Mouse (Mus musculus): ENCODE results near the gene 1810046K07Rik.

The 1810046K07Rik gene

DNA sequence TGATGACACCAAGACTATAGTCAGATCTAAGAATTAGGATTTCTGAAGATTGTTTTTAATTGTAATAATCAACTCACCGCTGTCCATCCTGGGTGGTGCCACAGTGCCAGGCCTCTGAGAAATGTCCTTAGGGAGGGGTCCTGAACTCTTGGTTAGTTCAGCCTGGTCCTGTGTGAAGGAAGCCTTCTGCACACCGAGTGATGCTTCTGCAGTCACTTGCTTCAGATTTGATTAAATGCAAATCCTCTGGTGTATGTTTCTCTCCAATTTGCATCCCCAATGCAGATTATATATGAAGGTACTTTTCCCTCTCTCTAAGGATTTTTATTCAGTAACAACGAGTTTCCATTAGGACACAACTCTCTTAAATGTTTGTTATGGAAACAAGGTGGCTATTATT, at the start of gene 1810046K07Rik:
Gene 1810046K07Rik, minus strand, starts transcription at position 187 of the 400 bp plus-strand sequence.
- no peak for DNase-seq

DNA sequence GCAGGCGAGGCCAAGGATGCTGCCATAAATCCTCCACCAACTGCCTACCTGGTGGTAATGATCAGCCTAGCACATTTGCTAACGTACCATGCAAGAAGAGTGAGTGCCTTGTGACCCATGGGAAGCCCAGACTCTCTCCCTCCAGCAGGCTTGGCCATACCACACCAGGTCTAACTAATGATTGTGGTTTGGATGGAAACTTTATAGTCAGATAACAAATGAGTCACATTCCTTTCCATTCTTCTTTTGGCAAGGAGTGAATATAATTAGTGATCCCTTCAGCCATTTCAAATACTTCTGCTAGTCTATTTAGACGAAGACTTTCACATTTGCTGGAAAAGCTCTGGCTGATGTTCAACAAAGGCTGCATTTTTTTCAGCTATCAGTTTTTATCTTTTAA, 40.8 kb upstream of the 1810046K07Rik start:
- DNase-seq = no peak

DNA sequence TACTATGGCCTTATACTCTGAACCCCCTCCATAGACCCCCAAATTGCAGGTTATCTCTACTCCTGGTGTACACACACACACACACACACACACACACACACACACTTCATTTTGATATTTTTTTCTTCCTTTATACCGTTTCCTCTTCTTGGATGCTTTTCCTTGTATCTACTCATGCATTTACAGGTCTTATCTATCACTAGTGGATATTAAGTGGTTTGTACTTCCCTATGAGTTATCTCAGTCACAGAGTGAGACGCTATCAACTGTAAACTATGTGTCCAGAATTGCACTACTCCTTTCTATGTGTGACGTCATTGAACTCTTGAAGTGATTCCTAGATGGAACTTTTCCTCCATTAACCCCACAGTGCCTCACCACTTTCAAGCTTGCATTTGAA, 38.4 kb upstream of the 1810046K07Rik start:
- no peak for DNase-seq

DNA sequence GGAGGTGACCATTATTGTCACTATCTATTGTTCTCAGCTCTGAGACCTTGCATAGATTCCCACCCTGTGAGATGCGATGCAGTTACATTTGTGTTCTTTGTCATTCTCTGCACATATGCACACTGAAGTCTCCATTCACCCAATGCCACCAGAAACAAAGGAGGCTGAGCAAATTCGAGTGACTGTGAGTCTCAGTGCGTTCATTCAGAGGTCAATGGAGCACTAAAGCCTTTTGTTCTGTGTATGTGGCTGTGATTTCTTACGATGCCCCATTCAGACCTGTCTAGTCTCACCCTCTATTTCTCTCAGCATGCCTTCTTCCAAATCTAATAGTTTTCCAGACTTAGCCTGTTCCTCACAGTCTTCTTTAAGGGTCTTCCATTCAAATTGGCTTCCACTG, 35.3 kb upstream of the 1810046K07Rik start:
- DNase-seq = no peak

DNA sequence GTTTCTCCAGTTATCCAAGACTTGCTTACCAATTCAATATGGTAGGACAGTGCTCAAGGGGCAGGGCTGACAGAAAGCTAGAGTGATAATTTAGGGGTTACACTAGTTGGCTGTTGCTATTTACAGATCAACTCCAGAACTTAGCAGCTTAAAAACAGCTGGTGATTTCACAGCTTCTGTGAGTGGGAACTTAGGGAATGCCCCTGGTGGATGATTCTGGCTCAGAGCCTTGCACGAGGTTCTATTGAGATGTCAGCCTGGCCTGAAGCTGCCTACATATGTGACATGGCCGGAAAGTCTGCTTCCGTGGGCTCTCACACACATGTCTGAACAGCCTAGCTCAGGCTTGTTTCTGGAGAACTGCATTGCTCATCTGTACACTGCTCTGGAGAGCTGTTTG, 24.8 kb upstream of the 1810046K07Rik start:
- DNase-seq = no peak

DNA sequence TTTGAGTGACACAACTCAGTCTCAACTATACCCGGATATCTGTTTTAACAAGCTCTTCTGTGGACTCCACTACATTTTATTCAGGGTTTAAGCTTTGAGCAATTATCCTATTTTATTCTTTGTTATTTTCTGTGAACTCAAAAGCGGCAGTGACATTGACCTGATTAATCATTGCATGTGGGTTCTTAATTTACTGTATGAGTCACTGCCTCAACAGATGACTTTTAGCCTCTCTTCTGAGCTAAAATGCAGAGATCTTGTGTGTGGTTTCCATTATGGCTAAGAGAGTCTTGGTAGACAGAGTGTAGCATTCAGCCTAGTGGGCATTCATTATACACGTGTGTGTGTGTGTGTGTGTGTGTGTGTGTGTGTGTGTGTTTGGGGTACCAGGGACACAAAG, 24.2 kb upstream of the 1810046K07Rik start:
- DNase-seq = no peak

DNA sequence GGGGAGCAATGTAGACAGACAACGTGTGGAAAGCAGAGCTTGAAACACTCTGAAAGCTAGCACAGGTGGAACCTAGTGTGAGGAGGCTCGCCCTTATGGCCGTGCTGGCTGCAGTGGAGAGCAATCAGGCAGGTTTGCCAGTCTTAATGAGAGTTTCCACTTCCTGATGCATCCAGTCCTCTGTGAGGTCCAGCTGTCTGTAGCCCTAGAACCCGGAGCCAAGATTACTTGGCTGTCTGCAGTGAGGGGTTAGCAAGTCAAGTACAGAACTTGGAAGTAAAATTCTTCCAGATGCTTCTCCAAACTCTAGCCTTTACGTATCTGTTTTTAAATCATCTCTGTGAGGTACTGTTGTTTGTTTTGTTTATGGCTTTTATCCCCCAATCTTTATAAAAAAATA, 20.7 kb upstream of the 1810046K07Rik start:
- no peak for DNase-seq

DNA sequence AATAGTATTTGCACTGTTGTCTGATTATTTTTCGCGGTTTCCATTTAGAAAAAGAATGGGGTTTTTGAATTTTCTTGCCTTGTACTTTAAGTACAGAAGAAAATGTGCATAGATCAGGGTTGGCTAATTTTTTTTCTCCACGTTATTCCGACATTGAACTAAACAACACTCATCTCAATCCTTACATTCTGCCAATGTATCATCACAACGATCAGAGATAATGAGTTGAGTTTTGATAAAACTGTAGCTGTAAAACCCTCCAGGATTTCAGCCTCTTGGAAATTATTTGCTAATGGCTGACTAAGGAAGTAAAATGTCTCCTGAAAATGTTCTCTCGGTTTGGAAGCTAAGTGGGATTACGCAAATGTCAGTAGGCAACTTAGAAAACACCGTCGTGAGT, 17.1 kb upstream of the 1810046K07Rik start:
- DNase-seq = no peak

DNA sequence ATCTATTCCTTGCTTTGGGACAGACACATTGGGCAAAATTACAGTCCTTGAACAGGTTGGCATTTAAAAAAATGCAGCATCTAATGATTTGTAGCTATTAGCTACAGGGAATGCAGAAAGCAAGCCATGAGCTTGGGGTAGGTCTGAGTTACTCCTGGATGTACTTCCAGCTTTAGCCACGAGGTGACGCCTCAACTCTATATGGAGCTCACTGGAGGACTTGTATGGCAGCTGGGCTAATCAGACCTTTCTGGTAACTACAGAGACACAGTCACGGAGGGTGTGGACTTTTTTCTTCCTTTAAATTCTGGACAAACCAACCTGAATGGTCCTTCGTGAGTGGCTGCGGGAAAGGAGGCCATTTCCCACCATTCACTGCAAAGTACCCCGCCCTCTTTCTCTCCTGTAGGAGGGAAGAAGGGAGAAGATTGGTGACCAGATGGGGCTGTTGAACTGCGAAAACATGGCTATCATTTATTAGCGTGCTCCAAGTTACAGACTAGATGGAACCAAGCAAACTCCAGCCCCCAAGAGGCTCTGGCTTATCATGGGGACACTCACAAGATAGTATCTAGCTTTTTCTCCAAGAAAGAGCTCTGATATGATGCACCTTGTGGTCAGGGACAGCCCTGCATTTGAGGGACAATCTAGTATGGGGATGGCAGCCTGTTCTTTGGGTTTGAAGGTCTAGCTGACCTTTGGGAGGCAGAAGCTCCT, 6.7 kb upstream of the 1810046K07Rik start:
- peak; percentile 71 to 78 for DNase-seq

DNA sequence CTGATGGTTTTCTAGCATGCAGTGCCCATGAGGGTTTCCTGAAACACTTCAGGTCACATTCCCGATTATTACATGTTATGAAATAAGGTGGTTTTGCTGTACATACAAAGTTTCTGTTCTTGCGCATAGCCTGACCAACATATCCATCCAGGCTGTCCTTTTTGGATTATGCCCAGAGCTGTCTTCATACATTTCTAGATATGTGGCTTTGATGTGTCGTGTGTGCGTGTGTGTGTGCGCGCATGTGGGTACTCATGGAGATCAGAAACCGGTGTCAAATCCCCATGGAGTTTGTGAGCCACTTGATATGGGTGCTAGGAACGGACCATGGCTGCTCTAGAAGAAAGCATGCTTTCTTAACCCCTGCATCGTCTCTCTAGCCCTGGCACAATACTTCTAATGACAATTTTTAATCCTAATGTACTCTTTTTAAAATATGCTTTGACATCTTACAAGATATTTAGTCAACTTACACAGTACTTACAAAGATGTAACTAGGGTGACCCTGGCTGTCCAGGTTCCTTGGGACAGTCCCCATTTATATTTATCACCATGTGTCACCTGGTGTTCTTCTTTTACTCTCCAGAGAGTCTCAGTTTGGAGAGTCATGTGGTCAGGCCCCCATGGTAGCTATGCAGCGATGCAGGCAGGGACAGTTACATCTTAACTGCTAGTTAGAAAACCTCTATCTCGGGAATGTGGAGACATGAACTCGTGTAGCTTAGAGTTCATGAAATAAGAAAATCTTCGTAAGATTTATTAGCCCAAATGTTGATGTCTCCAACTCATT, 2.9 kb upstream of the 1810046K07Rik start:
- DNase-seq = no peak

DNA sequence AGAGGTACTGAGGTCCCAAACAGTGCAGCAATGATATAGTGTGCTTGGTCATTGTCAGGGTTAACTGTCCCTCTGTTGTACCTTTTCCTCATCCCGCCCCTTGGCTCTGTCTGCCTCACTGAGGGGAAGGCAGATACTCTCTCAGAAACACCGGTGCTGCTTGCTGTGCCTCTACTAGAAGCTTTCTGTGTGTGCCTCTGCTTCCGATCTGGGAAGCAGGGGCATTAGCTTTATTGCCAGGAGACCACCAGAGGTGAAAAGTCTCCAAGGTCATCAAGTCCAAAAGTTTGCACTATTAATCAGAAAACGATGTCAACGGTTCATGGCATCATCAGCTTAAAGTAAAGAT, 1.2 kb downstream of the 1810046K07Rik start:
- DNase-seq = no peak

DNA sequence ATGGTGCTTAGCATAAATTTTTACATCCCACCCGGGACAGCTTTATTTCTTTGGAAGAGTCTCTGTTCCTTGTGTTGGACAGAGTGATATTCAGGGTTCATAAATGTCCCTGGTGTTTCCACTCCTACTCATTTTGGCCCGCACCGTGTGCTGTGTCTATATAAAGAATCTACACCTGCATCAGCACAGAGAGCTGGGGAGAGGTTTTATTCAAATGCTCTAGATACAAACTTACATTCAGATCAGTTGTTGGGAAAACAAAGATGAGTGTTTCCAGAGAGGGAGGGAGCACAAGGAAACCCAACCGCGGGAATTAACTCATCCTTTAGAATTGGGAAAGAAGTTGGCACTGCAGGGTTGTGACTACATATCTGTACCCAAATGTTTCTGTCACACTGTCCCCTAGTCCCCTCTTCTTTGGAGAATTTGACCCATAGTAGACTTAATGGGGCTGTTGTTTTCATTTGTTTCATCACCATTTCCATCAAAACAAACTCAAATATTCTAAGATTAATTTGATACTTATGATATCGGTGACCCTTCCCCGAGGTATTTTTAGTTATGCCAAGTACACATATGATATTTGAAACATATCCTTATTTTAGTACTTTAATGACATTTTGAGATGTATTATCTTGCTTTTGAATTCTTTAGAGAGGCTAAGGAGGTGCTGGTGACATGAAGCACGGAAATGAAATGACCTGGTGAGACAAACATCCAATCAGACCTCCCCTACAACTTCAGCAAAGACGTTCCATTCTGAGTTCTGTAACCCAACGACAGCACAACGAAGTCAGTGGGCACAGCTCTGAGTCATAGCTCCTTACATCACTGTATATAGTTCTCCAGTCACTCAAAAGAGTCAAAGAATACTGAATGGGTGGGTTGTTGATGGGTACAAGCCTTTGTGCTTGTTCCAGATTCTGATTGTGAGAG, 1.8 kb downstream of the 1810046K07Rik start:
- DNase-seq = no peak

DNA sequence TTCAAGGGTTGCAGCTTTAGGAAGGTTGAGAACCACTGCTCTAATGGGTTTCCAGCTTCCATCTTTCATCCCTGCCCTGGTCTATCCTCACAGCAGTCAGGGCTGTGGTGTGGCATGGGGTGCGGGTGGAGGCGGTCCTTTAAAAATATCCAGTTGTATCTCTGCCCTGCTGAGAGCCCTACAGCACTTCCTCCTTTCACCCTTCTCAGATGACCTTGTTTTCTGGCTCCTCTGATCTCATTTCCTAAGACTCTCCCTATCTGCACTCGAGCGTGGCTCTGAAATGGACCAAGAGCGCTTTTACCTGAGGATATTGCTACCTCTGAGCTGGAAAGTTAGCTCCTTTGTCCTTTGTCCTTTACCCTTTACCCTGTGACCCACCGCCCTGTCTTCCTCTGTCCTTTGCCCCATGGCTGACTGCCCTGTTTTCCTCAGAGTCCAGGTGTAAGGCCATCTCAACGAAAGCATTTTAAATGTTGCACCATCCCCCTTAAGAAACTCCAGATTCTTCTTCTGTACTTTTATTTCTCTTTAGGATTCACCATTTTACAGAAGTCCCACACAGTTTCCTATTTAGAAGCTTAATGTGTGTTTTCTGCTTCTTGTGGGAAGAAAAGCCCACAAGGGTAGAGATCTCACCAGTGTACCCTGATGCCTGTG, 4.2 kb downstream of the 1810046K07Rik start:
- no peak for DNase-seq

DNA sequence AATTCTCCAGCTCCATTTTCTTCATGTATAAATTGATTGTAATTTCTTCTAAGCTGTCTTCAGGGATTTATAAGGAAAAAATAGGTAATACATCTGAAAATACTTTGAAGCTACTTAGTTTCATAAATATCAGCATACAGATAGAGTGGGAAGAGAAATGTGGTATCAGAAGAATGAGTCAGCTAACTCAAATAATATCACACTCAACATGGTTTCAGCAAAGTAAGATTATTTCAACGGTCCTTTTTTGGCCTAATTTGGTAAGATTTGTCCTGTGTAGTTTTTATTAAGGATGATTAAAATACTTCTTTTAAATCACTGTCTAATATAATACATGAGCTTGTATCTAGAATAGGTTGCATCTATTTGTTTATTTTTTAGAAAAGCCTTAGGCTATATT, 8.6 kb downstream of the 1810046K07Rik start:
- DNase-seq = no peak

DNA sequence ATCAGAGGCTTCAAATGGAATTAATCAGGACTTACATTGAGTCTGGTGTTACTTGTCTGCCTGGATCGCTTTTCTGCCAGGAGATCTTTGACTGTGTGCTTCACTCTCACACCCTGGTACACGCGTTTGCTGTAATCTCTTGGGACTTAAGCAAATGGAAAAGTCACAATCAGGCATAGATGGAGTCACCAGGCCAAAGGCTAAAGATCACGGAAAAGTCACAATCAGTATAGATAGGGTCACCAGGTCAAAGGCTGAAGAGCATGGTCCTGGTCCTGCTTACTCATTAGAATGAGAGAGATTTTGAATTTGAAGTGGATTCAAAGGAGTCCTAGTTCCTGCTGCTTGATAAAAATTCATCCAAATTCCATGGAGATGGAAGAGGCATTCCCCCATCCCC, 10.5 kb downstream of the 1810046K07Rik start:
- no peak for DNase-seq

DNA sequence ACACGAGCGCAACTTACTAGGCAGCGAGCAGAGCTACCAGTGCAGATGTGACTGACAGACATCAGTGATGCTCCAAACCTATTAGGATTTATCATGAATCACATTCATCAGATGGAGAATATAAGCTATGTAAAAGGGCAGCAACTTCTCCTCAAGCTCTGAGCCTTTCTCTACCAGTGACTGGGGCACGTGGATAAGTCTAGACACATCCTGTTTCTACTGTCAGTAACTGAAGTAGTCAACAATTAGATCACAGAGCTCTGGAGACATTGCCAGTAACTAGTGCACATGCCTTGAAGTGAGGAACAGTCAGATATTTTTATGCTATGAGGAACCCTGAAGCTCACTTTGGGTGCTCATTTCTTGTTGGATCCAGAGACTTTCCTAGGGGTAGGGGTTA, 11.4 kb downstream of the 1810046K07Rik start:
- DNase-seq = no peak

DNA sequence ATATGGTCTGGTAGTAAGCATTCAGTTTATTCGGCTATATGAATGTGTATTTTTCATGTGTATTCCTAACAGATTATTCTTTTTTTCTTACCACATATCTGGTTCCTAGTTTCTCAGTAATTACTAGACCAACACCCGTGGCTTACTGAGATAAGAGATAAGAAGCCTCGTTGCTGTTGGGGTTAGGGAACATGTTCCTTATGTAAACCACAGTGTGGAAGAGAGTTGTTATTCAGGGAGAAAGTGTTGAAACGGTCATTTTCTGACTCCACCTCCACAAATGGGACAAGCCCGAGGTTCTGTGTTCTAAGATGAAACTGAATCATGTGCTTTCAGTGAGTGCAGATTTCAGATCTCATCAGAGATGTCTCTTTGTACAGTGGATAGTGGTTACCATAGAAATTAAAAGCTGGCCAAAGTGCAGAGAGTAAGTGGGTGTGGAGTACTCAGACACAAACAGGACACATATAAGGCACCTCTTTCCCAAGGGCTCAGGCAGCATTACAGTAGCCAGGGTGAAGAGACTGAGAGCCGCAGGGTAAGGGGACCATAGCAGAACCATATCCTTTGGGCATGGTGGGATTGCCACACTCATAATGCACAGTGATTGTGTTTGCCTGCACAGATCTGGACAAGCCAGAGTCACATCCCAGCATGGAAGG, 13.2 kb downstream of the 1810046K07Rik start:
- no peak for DNase-seq

DNA sequence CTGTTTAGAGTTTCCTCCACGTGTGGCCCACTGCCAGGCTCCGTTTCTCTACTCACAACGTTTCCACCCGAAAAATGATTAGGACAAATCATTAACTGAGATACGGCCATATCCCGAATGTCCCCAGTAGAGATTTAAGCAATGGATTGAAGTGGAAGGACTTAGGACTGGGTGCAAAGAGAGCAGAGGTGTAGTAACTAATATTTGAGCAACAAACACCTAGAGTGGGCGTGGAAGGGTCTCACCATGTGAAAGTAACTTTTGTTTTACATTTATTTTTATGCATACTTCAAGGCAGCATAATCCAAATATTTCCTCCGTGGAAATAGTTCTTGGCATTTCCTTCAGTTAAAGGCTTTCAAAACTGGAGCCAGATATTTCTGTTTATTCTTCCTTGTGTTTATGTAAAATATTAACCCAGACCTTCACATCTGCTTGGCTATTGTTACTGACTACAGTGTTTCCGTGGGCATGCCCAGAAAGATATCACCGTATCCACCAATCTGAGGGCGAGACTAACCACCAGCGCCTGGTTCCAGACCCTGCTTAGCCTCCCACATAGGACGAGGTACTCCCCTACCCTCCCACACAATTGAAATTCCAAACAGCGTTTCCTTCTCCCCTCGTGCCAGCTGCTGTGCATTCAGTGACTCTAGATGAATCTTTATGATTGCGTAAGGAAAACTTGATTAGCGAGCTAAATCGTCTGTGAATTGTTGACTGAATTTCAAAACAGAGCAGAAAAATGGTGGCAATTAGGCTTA, 16.0 kb downstream of the 1810046K07Rik start:
- no peak for DNase-seq

DNA sequence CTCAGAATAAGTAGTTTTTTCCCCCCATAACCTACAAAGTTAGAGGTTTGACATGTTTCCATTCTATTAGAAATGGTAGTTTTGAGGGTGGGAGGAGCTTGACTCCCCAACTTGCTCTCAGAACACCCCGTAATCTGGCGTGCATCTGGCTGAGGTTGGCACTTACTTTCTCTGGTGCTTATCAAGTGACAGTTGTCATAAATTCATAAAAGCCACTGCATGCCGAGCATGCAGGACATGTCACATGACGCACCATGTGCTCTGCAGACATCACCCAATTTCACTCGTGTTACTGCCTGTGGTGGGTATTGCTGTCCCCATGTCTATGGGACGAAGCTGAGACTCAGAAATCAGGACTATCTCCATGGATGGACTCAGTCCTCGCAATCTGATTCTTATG, 18.2 kb downstream of the 1810046K07Rik start:
- no peak for DNase-seq

DNA sequence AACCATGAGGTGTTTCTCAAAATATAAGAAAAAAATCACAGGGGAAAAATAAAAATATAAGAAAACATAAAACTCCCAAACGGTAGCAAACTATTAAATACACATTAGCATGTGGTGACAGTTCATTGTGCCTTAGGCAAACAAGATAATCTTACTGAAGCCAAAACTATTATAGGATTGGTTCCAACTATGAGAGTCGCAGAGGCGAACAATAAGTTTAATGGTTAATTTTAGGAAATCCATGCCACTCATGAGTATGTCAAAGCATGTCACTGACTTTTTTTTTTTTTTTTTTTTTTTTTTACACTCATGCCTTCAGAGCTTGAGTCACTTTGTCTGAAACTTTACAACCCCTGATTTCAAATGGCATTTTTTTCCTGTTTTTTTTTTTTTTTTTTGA, 22.4 kb downstream of the 1810046K07Rik start:
- no peak for DNase-seq

DNA sequence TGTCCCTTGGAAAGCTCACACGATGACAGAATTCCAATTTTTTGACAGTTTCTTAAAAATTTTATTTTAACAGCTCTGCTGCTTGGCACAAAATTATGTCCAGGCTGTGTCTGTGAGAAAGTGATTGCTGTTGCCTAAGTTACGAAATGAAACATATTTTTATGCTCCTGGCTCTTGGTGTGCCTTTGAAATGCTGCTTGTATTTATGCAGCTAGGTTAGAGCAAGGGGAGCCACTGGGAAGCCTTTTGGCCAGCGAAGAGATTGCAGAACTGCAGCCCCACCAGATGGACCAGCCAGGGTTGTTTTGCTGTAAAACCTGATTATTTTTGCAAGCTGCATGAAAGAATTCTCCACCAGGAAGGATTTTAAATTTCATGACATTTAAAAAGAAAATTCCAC, 23.6 kb downstream of the 1810046K07Rik start:
- no peak for DNase-seq

DNA sequence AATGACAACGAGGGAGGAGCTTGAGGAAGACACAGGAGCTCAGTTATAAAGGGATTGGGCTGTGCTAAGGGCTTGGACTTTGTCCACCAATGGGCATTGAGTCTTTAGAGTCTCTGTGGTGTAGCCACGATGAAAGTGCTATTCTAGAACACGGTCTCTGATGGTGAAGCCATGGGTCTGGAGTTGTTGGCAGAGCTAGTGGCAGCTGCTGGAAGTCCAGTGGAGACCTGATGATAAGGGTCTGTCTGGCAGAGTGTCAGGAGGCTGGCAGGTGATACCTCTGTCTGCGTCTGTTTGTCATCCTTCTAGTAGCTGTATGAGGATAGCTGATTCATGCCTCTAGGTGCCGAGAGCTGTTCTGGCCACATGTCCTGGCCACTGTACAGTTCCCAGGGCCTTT, 24.7 kb downstream of the 1810046K07Rik start:
- DNase-seq = no peak
